Mouse (Mus musculus): ENCODE data around the gene Prkrip1.

GRCm38 (mm10) chr5:136230348-136231035, 31.7 kb upstream of the Prkrip1 start:
- TF ChIP-seq POLR2A (IDR thresholded peaks at IDR 0.05; ENCODE audit: insufficient read depth, low read length) (no peak), EP300 (IDR thresholded peaks at IDR 0.05; ENCODE audit: insufficient read depth, low read depth, low read length) (no peak)

All from ES-Bruce4 (cell line).